Mouse (Mus musculus): ENCODE results near the gene Kremen1. TPM values are rescaled to one million over a fixed set of nuclear protein-coding genes. Genes with fewer than 3 reads are reported as not detected.

Kremen1 gene
- polyA plus RNA-seq, 1 experiment from 2014 or later = 17.4 TPM

GRCm38 (mm10) chr11:5164310-5164709, 97.0 kb downstream of the Kremen1 start:
- ATAC-seq (ENCODE audit: insufficient number of reproducible peaks, insufficient read depth, low FRiP score, low read depth) = no peak
- Histone ChIP-seq H3K4me1 (ENCODE audit: control insufficient read depth, insufficient read depth, low read length) (peaks cover 13% of the 10 kb centered on the region; the same call in 1 of the 2 replicates), H3K9me3 (ENCODE audit: control insufficient read depth, low read depth, low read length) (no peaks in the 10 kb centered on the region; the same call in 1 of the 2 replicates), H3K4me2 (replicated peaks; ENCODE audit: low read depth, low read length) (no peak overlapping the region), H3K36me3 (ENCODE audit: control insufficient read depth, insufficient read depth, low read length) (no peaks in the 10 kb centered on the region), H3K9ac (replicated peaks; ENCODE audit: low read depth, low read length) (no peak overlapping the region), H3K27me3 (ENCODE audit: control insufficient read depth, insufficient read depth, low read length) (no peaks in the 10 kb centered on the region), H3K4me3 (ENCODE audit: low read depth, low read length) (no peak overlapping the region), H3K27ac (ENCODE audit: low read length) (no peak overlapping the region)
- 27% methylated on average over 8 of the region's 8 CpGs for WGBS

GRCm38 (mm10) chr11:5163421-5163820, 97.9 kb downstream of the Kremen1 start:
- Histone ChIP-seq H3K27me3 (ENCODE audit: control insufficient read depth, insufficient read depth, low read length) (no peaks in the 10 kb centered on the region), H3K9me3 (ENCODE audit: control insufficient read depth, low read depth, low read length) (no peaks in the 10 kb centered on the region; the same call in 1 of the 2 replicates), H3K4me1 (ENCODE audit: control insufficient read depth, insufficient read depth, low read length) (peaks cover 13% of the 10 kb centered on the region; the same call in 1 of the 2 replicates), H3K36me3 (ENCODE audit: control insufficient read depth, insufficient read depth, low read length) (no peaks in the 10 kb centered on the region), H3K9ac (replicated peaks; ENCODE audit: low read depth, low read length) (no peak overlapping the region), H3K4me2 (replicated peaks; ENCODE audit: low read depth, low read length) (no peak overlapping the region), H3K27ac (ENCODE audit: low read length) (no peak overlapping the region), H3K4me3 (ENCODE audit: low read depth, low read length) (no peak overlapping the region)
- no peak for ATAC-seq (ENCODE audit: insufficient number of reproducible peaks, insufficient read depth, low FRiP score, low read depth)
- WGBS = 82% methylated on average over 8 of the region's 8 CpGs

- WGBS = 73% methylated on average over 17 of the region's 17 CpGs
- Histone ChIP-seq H3K27me3 (ENCODE audit: control insufficient read depth, insufficient read depth, low read length) (no peaks in the 10 kb centered on the region), H3K4me1 (ENCODE audit: control insufficient read depth, insufficient read depth, low read length) (peaks cover 10% of the 10 kb centered on the region; the same call in 1 of the 2 replicates), H3K36me3 (ENCODE audit: control insufficient read depth, insufficient read depth, low read length) (no peaks in the 10 kb centered on the region), H3K4me3 (ENCODE audit: low read depth, low read length) (no peak overlapping the region), H3K4me2 (replicated peaks; ENCODE audit: low read depth, low read length) (no peak overlapping the region), H3K9ac (replicated peaks; ENCODE audit: low read depth, low read length) (no peak overlapping the region), H3K9me3 (ENCODE audit: control insufficient read depth, low read depth, low read length) (no peaks in the 10 kb centered on the region; the same call in 1 of the 2 replicates), H3K27ac (ENCODE audit: low read length) (no peak overlapping the region)
- no peak for ATAC-seq (ENCODE audit: insufficient number of reproducible peaks, insufficient read depth, low FRiP score, low read depth)
Measured at GRCm38 (mm10) chr11:5160722-5161485, 100.5 kb downstream of the Kremen1 start.

- no peak for ATAC-seq (ENCODE audit: insufficient number of reproducible peaks, insufficient read depth, low FRiP score, low read depth)
- Histone ChIP-seq H3K36me3 (ENCODE audit: control insufficient read depth, insufficient read depth, low read length) (no peaks in the 10 kb centered on the region), H3K4me3 (ENCODE audit: low read depth, low read length) (no peak overlapping the region), H3K4me1 (ENCODE audit: control insufficient read depth, insufficient read depth, low read length) (peaks cover 6% of the 10 kb centered on the region), H3K27me3 (ENCODE audit: control insufficient read depth, insufficient read depth, low read length) (no peaks in the 10 kb centered on the region), H3K27ac (ENCODE audit: low read length) (no peak overlapping the region), H3K4me2 (replicated peaks; ENCODE audit: low read depth, low read length) (no peak overlapping the region), H3K9me3 (ENCODE audit: control insufficient read depth, low read depth, low read length) (no peaks in the 10 kb centered on the region; the same call in 1 of the 2 replicates), H3K9ac (replicated peaks; ENCODE audit: low read depth, low read length) (no peak overlapping the region)
- WGBS = 86% methylated on average over 11 of the region's 11 CpGs
Measured at GRCm38 (mm10) chr11:5158056-5158455, 103.3 kb downstream of the Kremen1 start.

GRCm38 (mm10) chr11:5154961-5155805, 106.2 kb downstream of the Kremen1 start:
- Histone ChIP-seq H3K4me2 (replicated peaks; ENCODE audit: low read depth, low read length) (no peak overlapping the region), H3K36me3 (ENCODE audit: control insufficient read depth, insufficient read depth, low read length) (no peaks in the 10 kb centered on the region), H3K4me1 (ENCODE audit: control insufficient read depth, insufficient read depth, low read length) (peaks cover 13% of the 10 kb centered on the region), H3K4me3 (ENCODE audit: low read depth, low read length) (no peak overlapping the region), H3K9me3 (ENCODE audit: control insufficient read depth, low read depth, low read length) (no peaks in the 10 kb centered on the region), H3K27me3 (ENCODE audit: control insufficient read depth, insufficient read depth, low read length) (no peaks in the 10 kb centered on the region), H3K27ac (ENCODE audit: low read length) (peak overlapping the region; percentile 45; the same call in 1 of the 2 replicates), H3K9ac (replicated peaks; ENCODE audit: low read depth, low read length) (no peak overlapping the region; the same call in 1 of the 2 replicates)
- 30% methylated on average over 10 of the region's 10 CpGs for WGBS
- peak; percentile 44 for ATAC-seq (ENCODE audit: insufficient number of reproducible peaks, insufficient read depth, low FRiP score, low read depth)

GRCm38 (mm10) chr11:5151680-5152337, 109.5 kb downstream of the Kremen1 start, which contains the start of gene Emid1:
Gene Emid1, minus strand, starts transcription at chr11:5152257.
- Histone ChIP-seq H3K4me3 (ENCODE audit: low read depth, low read length) (peak within 1 kb of the TSS; percentile 63), H3K27ac (ENCODE audit: low read length) (peak within 1 kb of the TSS; percentile 21; the same call in 1 of the 2 replicates), H3K9ac (replicated peaks; ENCODE audit: low read depth, low read length) (peak within 1 kb of the TSS; percentile 68), H3K4me2 (replicated peaks; ENCODE audit: low read depth, low read length) (peak within 1 kb of the TSS; percentile 93), H3K36me3 (ENCODE audit: control insufficient read depth, insufficient read depth, low read length) (no peaks in the 10 kb centered on the region), H3K4me1 (ENCODE audit: control insufficient read depth, insufficient read depth, low read length) (peaks cover 21% of the 10 kb centered on the region), H3K27me3 (ENCODE audit: control insufficient read depth, insufficient read depth, low read length) (no peaks in the 10 kb centered on the region), H3K9me3 (ENCODE audit: control insufficient read depth, low read depth, low read length) (no peaks in the 10 kb centered on the region)
- WGBS = under 1% methylated on average over 49 of the region's 53 CpGs
- ATAC-seq (ENCODE audit: insufficient number of reproducible peaks, insufficient read depth, low FRiP score, low read depth) = no peak

GRCm38 (mm10) chr11:5151247-5151630, 110.1 kb downstream of the Kremen1 start:
- Histone ChIP-seq H3K4me3 (ENCODE audit: low read depth, low read length) (peak overlapping the region; percentile 63), H3K27ac (ENCODE audit: low read length) (no peak overlapping the region), H3K9ac (replicated peaks; ENCODE audit: low read depth, low read length) (peak overlapping the region; percentile 68), H3K27me3 (ENCODE audit: control insufficient read depth, insufficient read depth, low read length) (no peaks in the 10 kb centered on the region), H3K4me1 (ENCODE audit: control insufficient read depth, insufficient read depth, low read length) (peaks cover 21% of the 10 kb centered on the region), H3K9me3 (ENCODE audit: control insufficient read depth, low read depth, low read length) (no peaks in the 10 kb centered on the region), H3K36me3 (ENCODE audit: control insufficient read depth, insufficient read depth, low read length) (no peaks in the 10 kb centered on the region), H3K4me2 (replicated peaks; ENCODE audit: low read depth, low read length) (peak overlapping the region; percentile 93)
- 40% methylated on average over 4 of the region's 4 CpGs for WGBS
- ATAC-seq (ENCODE audit: insufficient number of reproducible peaks, insufficient read depth, low FRiP score, low read depth) = no peak

All from stomach, embryonic 14.5 days (tissue).